Comparison of ENCODE assay signal across 27 mouse cellular contexts in genomic region chr9:68402981-68403380, GRCm38 (mm10).
DNase-seq lines count a peak whose midpoint lies in the region; ATAC-seq lines count a peak whose summit lies in the region.
"Had no signal": no experiment of that assay in that cellular context is flagged by ENCODE, and none has a peak within 500 bp of the region (broad histone marks: within the 10 kb centered on the region; RNA-seq: fewer than 3 reads in every experiment).

No protein-coding gene starts in this region.

- peaks cover 7% of the 10 kb centered on the region for H3K4me1 ChIP-seq in heart, embryonic 11.5 days (ENCODE audit: control insufficient read depth, insufficient read depth, low read length)
- H3K4me1 ChIP-seq: embryonic facial prominence, embryonic 10.5 days; liver, embryonic 12.5 days; megakaryocyte, embryonic 14.5 days; midbrain, embryonic 12.5 days; neural tube, embryonic 12.5 days had no signal

- H3K9ac ChIP-seq in heart, embryonic 11.5 days (ENCODE audit: low read depth, low read length): no peak overlapping the region
- H3K9ac ChIP-seq: embryonic facial prominence, embryonic 15.5 days; forebrain, embryonic 13.5 days; hindbrain, embryonic 12.5 days; liver, embryonic 12.5 days; liver, postnatal 0 days; midbrain, embryonic 12.5 days; neural tube, embryonic 12.5 days had no signal

- H3K4me3 ChIP-seq in heart, embryonic 11.5 days (ENCODE audit: low read depth, low read length): no peak overlapping the region
- H3K4me3 ChIP-seq: embryonic facial prominence, embryonic 10.5 days; embryonic facial prominence, embryonic 15.5 days; forebrain, embryonic 13.5 days; hindbrain, embryonic 12.5 days; left cerebral cortex, adult 2 months; liver, embryonic 12.5 days; megakaryocyte, embryonic 14.5 days; midbrain, embryonic 12.5 days; myocyte; neural tube, embryonic 12.5 days had no signal

- no peaks in the 10 kb centered on the region for H3K36me3 ChIP-seq in heart, embryonic 11.5 days (ENCODE audit: control insufficient read depth, insufficient read depth, low read length)
- H3K36me3 ChIP-seq: embryonic facial prominence, embryonic 10.5 days; embryonic facial prominence, embryonic 15.5 days; hindbrain, embryonic 12.5 days; liver, embryonic 12.5 days; midbrain, embryonic 12.5 days; neural tube, embryonic 12.5 days had no signal

- no peaks in the 10 kb centered on the region for H3K9me3 ChIP-seq in heart, embryonic 11.5 days (replicated peaks; ENCODE audit: control insufficient read depth, low read length)
- H3K9me3 ChIP-seq: embryonic facial prominence, embryonic 10.5 days; embryonic facial prominence, embryonic 15.5 days; forebrain, embryonic 13.5 days; hindbrain, embryonic 12.5 days; liver, embryonic 12.5 days; megakaryocyte, embryonic 14.5 days; midbrain, embryonic 12.5 days; neural tube, embryonic 12.5 days had no signal

- no peak overlapping the region for H3K27ac ChIP-seq in heart, embryonic 11.5 days (ENCODE audit: low read depth, low read length)
- H3K27ac ChIP-seq: embryonic facial prominence, embryonic 10.5 days; embryonic facial prominence, embryonic 15.5 days; forebrain, embryonic 13.5 days; hindbrain, embryonic 12.5 days; left cerebral cortex, adult 2 months; liver, embryonic 12.5 days; midbrain, embryonic 12.5 days; neural tube, embryonic 12.5 days; stomach, postnatal 0 days had no signal

- no peaks in the 10 kb centered on the region for H3K27me3 ChIP-seq in heart, embryonic 11.5 days (ENCODE audit: control insufficient read depth, insufficient read depth, low read length)
- H3K27me3 ChIP-seq: embryonic facial prominence, embryonic 15.5 days; forebrain, embryonic 13.5 days; hindbrain, embryonic 12.5 days; liver, embryonic 12.5 days; megakaryocyte, embryonic 14.5 days; midbrain, embryonic 12.5 days; neural tube, embryonic 12.5 days had no signal

- ATAC-seq in heart, embryonic 11.5 days (replicated peaks; ENCODE audit: insufficient number of reproducible peaks, low FRiP score, low TSS enrichment): no peak
- ATAC-seq: forebrain, embryonic 13.5 days; intestine, postnatal 0 days; liver, embryonic 12.5 days; liver, postnatal 0 days; Patski had no signal

- no peak overlapping the region for H3K4me2 ChIP-seq in heart, embryonic 11.5 days
- H3K4me2 ChIP-seq: embryonic facial prominence, embryonic 15.5 days; forebrain, embryonic 13.5 days; hindbrain, embryonic 12.5 days; liver, embryonic 12.5 days; midbrain, embryonic 12.5 days; neural tube, embryonic 12.5 days had no signal

- intact Hi-C loops in heart, postnatal 25 days (cut with DNase I): loop anchor here (2.0 to 10.0 kb wide), 2 partner anchors 46 to 312 kb away; no protein-coding TSS in a partner anchor

- WGBS in heart, embryonic 11.5 days (ENCODE audit: insufficient replicate concordance): 80% methylated on average over 3 of the region's 3 CpGs

- peak; percentile 73 to 85 for DNase-seq in heart, adult 18-20 months
- DNase-seq in adrenal gland, adult 8-10 months: peak; percentile 84
- peak; percentile 68 to 73 for DNase-seq in adrenal gland, postnatal 36 days
- peak; percentile 65 for DNase-seq in heart, postnatal 25 days (ENCODE audit: low spot score)
- DNase-seq in cerebellum, adult 9-10 months: no peak
- DNase-seq in yolk sac, embryonic 10.5 days (ENCODE audit: low spot score): no peak
- DNase-seq: cerebellum, adult 18-20 months; gastrocnemius, postnatal 10 days; kidney, adult 9 months; kidney, postnatal 14 days; liver, postnatal 0 days; thymus, adult 18-20 months; thymus, postnatal 25 days had no signal

Comparison
In these comparisons a context has a peak if more than half of its experiments do, and no peak if none do; other contexts are left out.
1. DNase-seq: peak in heart, adult 18-20 months (2 of 2), adrenal gland, adult 8-10 months (single experiment), adrenal gland, postnatal 36 days (2 of 2) and heart, postnatal 25 days (single experiment); none in cerebellum, adult 9-10 months (single experiment) and yolk sac, embryonic 10.5 days (single experiment).